Mouse (Mus musculus): ENCODE results near the gene Pnpla2.

Pnpla2 gene

DNA sequence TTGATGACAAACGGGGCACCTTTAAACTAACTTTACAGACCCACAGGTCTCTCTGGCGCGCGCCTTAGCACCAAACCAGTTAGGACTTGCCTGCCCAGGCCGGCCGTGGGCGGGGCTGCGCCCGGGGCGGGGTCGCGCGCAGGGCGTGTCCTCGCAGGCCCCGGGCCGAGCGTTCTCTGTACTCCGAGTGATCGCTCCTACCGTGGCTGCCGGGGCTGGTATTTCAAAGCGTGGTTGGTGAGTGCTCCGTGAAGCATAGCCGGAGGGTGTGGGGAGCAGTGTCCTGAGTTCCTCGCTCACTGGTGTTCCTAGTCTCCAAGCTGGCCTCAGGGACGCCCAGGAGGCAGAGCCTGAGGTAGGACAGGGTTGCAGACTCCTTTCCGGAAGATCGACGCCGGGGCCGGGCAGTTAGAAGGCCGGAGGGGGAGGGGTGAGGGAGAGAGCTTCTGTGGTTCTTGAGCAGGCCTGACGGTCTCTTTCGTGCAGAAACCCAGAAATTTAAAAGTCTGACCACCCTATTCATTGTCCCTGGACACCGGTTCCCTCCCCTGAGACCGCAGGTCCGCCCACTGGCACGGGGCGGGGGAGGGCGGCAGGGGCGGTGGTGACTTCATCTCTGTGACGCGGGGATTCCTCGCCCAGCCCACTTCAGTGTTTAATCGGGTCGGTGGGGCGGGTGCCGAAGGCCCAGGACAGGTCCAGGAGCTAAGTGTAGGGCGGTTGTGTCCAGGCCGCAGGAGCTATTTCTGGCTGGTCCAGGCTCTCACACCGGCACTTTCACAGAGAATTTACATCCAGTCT is 12.4 kb downstream of the Pnpla2 start, which contains the start of gene Cd151:
TSS of gene Cd151 (plus strand) at position 163 of the 801 bp plus-strand sequence.
- no peak for DNase-seq (ENCODE audit: low read depth, low spot score)

GRCm38 (mm10) chr7:141468164-141468521 is 13.1 kb downstream of the Pnpla2 start:
- no peak for DNase-seq (ENCODE audit: low read depth, low spot score)

DNA sequence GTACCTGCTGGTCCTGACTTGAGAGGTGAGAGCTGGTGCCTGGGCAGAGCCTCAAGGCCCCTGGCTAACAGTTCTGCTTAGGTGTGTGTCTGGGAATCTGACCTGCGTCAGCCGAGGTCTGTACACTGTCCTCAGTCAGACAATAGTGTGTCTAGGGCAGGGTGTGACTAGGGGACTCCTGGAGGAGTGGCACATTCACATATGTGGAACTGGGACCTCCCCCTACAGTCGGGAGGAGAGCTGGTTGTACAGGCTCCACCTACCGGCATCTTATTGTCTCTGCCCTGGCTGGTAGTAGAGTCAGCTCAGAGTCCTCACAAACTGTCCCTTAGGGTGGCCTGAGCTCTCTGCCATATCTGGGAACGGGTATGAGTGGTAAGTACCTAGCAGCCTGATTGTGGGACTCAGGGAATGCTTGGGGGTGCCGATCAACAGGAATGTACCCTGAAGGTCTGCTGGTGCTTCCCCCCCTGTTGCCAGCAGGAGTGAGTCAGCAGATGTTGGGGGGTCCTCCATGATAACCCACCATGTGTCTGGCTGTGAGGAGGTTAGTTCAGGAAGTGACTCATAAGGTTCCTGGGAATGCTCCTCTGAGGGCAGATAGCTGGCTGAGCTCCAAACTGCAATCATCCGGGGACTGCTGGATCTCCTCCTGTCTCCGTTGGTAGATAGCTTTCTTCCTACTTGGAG is 13.7 kb downstream of the Pnpla2 start:
- DNase-seq (ENCODE audit: low read depth, low spot score) = no peak

DNA sequence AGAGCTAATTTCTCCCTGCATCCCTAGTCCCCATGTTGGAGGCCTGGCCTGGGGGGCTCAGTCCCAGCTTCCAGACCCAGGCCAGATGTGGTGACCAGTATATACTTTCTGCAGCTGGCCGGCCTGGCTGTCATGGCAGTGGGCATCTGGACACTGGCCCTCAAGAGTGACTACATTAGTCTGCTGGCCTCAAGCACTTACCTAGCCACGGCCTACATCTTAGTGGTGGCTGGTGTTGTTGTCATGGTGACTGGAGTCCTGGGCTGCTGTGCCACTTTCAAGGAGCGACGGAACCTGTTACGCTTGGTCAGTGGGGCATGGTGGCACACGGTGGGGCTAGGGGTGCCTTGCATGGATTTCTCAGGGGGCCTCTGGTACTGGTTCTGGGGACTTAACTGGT is 14.4 kb downstream of the Pnpla2 start:
- DNase-seq (ENCODE audit: low read depth, low spot score) = no peak

DNA sequence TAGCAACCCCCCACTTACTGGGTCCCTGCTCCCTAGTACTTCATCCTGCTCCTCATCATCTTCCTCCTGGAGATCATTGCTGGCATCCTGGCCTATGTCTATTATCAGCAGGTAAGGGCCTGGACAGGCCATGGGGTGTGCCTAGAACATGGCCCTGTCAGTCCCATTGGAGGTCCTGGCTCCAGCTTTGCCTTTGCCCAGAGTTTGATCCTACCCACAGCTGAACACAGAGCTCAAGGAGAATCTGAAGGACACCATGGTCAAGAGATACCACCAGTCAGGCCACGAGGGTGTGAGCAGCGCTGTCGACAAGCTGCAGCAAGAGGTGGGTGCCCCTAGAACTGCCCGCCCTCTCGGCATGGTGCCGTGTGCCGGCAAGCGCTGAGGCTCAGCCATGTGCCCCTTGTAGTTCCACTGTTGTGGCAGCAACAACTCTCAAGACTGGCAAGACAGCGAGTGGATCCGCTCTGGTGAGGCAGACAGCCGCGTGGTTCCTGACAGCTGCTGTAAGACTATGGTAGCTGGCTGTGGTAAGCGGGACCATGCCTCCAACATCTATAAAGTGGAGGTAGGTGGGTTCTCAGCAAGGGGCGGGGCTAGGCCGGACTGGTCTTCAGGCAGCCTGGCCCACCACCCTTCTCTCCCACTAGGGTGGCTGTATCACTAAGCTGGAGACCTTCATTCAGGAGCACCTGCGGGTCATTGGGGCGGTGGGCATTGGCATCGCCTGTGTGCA is 15.1 kb downstream of the Pnpla2 start:
- no peak for DNase-seq (ENCODE audit: low read depth, low spot score)

DNA sequence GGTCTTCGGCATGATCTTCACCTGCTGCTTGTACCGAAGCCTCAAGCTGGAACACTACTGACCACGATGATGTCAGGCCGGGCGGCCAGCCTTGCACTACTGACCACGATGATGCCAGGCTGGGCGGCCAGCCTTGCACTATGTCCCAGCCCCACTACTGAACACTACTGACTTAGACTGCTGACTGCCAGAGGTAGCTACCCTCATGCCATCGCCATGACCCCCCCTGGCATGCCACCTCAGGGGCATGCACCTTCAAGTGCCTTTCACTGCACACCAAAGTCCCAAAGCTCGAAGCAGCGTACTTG is 15.6 kb downstream of the Pnpla2 start:
- DNase-seq (ENCODE audit: low read depth, low spot score) = no peak

DNA sequence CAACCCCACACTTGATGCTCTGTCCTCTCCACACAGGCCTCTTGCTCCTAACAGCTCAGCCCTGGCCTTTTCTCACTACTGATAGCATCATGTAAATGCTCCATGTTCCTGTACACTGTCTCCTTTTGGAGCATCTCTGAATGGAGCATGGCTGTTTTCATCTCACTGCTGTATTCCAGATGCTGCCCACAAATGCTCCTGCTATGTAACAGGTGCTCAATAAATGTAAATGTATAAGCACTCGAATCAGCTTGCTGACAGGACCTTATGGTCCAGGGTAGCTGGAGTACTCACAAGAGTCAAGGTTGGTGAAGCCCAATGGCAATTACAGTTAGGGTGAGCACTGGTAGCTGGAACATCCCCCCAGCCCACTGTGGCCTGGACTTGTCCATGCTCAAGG is 16.2 kb downstream of the Pnpla2 start:
- DNase-seq (ENCODE audit: low read depth, low spot score) = no peak

DNA sequence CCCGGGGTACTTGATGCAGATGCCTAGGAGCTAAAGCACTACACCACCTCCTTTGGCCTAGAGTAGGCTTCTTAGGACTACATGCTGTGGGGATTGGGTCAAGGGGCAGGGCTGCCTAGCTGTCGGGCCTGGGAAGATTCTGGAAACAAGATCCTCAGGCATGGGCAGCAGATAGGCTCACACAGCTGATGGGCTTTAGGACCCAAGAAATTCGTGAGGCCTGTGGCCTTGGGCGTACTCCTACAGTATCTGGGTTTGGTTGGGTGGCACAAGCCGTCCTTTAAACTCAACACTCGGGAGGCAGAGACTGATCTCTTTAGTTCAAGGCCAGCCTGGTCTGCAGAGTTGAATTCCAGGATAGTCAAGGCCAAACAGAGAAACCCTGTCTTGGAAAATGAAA is 17.2 kb downstream of the Pnpla2 start:
- no peak for DNase-seq (ENCODE audit: low read depth, low spot score)

- no peak for DNase-seq (ENCODE audit: low read depth, low spot score)
Observed at GRCm38 (mm10) chr7:141472763-141473162, 17.8 kb downstream of the Pnpla2 start.

DNA sequence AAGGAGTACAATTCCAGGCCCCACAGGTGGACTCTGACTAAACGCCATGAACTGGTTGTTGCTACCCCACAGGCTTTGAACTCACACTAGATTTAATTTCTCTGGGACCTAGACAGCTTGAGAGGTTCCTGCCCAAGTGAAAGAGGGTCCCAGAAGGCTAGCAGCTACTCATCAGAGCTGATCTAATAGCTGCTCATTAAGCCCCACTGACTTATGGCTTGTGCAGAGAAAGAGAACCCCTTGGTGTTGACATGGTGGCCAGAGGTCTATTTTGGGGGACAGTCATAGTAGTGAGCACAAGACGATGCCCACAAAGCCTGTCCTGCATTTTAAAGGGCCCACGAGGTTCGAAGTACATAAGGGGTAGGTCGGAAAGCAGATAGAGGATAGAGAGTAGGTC is 19.2 kb downstream of the Pnpla2 start:
- DNase-seq (ENCODE audit: low read depth, low spot score) = no peak

DNA sequence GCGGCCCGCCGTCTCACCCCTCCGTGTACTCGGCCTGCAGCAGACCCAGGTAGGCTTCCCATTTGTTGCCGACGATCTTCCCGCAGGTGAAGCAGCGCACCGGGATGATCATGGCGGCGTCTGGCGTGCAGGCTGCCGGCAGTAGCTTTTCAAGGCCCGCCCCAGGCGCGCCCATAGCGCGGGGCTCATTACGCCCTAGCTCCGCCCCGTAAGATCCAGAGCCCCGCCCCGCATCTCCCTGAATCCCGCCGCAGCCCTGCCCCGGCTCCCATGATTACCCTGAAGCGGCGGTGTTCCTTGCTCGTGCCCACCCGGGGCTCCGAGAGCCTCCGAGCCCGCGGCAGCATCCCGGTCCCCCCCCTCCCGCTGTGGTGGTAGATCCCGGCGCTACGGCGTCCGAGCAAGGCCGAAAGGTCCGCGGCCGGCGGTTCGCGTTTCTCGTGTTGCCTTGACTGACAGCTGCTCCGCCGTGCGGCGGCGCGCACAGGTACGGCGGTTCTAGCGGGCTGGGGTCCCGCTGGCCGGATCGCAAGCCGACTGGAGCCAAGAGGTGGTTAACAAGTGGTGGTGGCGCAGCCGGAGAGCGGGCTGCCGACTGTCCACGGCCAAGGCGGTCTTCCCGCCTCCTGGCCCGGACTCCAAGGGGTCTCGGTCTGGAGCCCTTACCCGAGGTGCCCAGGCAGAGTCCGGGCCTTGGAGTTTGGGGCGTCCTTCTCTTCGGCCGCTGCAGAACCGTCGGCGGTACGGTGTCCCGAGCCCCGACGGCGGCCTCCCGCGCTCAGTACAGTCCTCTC is 20.2 kb downstream of the Pnpla2 start, which contains the start of the genes Polr2l and Tspan4:
TSS of gene Polr2l (minus strand) at position 122 of the 794 bp plus-strand sequence.
TSS of gene Tspan4 (plus strand) at position 230 of the 794 bp plus-strand sequence.
- peak; percentile 76 for DNase-seq (ENCODE audit: low read depth, low spot score)

DNA sequence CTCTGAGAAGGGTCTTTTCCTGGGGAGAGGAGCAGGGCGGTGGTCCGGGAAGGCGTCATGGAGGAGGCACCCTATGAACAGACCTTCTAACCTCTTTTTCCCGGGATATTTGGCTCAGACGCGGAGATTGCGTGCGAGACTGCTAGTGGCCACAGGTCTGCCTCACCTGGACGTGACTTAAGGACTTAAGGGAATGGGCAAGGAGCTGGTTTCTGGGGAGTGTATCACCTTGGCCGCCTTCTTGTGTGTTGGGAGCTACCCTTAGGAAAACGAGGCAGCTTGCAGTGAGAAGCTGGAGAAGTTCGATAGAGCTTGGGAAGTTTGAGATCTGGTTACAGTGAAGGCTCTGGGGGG is 20.8 kb downstream of the Pnpla2 start:
- no peak for DNase-seq (ENCODE audit: low read depth, low spot score)

DNA sequence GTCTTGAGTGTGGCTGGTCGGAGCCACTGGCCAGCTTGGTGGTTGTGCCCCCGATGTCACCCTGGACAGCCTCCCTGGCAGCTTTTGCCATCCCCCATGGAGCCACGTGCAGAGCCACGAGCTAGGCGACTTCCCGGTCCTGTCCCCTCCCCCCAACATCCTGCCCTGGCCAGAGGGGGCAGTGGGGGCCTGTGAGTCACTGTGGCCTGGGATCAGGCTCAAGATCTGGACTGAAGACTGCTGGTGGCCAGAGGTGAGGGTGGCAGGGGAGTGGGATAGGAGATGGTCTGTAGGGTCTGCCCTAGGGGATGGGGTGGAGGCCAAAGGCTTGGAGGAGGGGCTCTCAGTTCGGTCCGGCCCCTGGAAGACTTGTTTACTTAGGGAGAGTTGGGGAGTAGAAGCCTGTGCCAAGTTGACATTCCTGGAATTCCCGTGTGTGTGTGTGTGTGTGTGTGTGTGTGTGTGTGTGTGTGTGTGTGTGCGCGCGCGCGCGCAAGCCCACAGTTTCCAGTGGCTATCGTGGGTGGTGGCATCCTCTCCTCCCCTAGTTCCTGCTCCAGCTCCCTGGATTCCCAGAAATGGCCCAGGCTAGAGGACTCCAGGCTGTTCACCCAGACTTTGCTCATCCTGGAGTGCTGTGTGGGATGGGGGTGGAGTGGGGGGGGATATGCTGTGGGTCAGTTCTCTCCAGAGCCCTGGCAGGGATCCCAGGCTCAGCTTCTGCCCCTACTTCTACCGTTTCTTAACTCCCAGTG is 21.4 kb downstream of the Pnpla2 start:
- no peak for DNase-seq (ENCODE audit: low read depth, low spot score)

DNA sequence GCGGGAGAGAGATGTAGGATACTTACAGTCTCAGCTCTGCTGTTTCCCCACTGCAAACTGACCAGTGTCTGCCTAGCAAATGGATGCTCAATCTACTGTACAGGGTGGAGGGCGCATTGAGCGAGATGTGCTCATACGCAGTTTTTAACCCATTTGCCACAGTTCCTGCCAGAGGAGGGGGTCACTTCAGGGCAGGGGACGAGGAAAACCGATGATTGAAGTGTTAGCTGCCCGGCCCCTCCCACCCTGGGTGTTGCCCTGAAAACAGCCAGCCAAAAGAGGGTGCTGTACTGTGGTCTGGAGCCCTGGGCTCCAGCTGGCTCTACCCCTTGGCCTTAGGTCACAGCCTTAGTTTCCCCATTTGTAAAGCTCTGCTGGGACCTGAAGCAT is 22.0 kb downstream of the Pnpla2 start:
- no peak for DNase-seq (ENCODE audit: low read depth, low spot score)

DNA sequence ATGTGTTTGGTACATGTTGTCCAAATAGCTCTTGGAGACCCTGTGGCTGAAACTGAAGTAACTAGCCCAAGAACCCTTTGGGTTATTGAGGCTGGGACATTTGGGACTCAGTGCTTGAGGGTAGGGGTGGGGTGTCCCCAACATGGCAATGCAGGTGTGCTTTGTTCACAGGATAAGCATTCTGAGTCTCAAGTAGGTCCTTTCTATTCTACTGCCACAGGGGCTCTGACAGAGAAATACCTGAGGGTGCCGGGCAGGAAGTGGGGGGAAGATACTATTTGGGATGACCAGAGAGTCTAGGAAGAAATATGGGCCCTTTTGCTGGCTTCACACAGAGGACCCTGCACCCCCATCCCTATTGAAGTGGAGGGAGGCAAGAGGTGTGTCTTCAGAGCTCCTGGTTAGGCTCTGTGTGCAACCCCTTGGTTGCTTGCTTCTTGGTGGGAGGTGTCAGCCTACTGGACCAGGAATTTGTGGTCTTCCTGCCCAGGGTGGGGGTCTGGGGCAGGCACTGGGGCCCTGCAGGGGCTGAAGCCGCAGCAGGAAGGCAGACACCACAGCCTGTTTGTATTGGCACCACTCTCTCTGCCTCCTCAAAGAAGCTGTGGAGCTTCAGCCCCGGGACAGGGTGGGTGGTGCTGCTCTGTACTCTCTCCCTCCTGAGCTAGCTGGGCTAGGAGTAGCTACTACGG is 22.7 kb downstream of the Pnpla2 start:
- DNase-seq (ENCODE audit: low read depth, low spot score) = no peak

- no peak for DNase-seq (ENCODE audit: low read depth, low spot score)
Observed at GRCm38 (mm10) chr7:141478270-141478748, 23.3 kb downstream of the Pnpla2 start.

GRCm38 (mm10) chr7:141480842-141481497 is 26.0 kb downstream of the Pnpla2 start:
- peak; percentile 63 for DNase-seq (ENCODE audit: low read depth, low spot score)

GRCm38 (mm10) chr7:141481498-141482401 is 26.8 kb downstream of the Pnpla2 start:
- peak; percentile 61 for DNase-seq (ENCODE audit: low read depth, low spot score)
